Mouse (Mus musculus) ES-E14 (cell line): Measurements from ENCODE around the gene Dcdc2a. TPM values are rescaled to one million over a fixed set of nuclear protein-coding genes. Genes with fewer than 3 reads are reported as not detected.

ENCODE experiments used
- DNase-seq: peaks from one replicate; pipeline ENCODE4 v3.0.0-alpha.2; 2013; ENCODE audit warnings: low read depth, low spot score
- H3K27ac ChIP-seq: 2 replicates; pipeline ENCODE4 v1.5.1; 2012; ENCODE audit warnings: low read depth, mild to moderate bottlenecking, low read length, moderate library complexity, mixed read lengths; ENCODE audit not compliant: poor library complexity, insufficient read depth, severe bottlenecking
- H3K36me3 ChIP-seq: 2 replicates; pipeline ENCODE4 v1.6.1; 2012; ENCODE audit warnings: mild to moderate bottlenecking, low read length, moderate library complexity, mixed read lengths; ENCODE audit not compliant: control insufficient read depth, poor library complexity, insufficient read depth, severe bottlenecking
- H3K4me1 ChIP-seq, 2 experiments: fragments of 150-350 bp in 1 of 2; sonication (generic) in 1 of 2; 2 replicates each; pipeline ENCODE4 v1.6.1; 2012; ENCODE audit warnings: low read length in 2 of 2, mild to moderate bottlenecking in 1 of 2, mixed read lengths in 1 of 2; ENCODE audit not compliant: control insufficient read depth in 2 of 2, insufficient read depth in 2 of 2, poor library complexity in 1 of 2
- H3K4me3 ChIP-seq, 2 experiments: fragments of 150-350 bp in 1 of 2; sonication (generic) in 1 of 2; 2 replicates each; pipeline ENCODE4 v1.5.1; 2012; ENCODE audit warnings: low read length in 2 of 2, low read depth in 1 of 2, mild to moderate bottlenecking in 1 of 2, mixed read lengths in 1 of 2; ENCODE audit not compliant: insufficient read depth in 1 of 2, poor library complexity in 1 of 2, severe bottlenecking in 1 of 2
- H3K9ac ChIP-seq: 2 replicates; pipeline ENCODE4 v1.6.1; 2012; ENCODE audit warnings: low read depth, mild to moderate bottlenecking, low read length, mixed read lengths; ENCODE audit not compliant: poor library complexity, insufficient read depth, severe bottlenecking
- H3K9me3 ChIP-seq: fragments of 150-350 bp; sonication (generic); 2 replicates; pipeline ENCODE4 v1.6.1; 2012; ENCODE audit warnings: low read depth, mild to moderate bottlenecking, low read length; ENCODE audit not compliant: control insufficient read depth, insufficient read depth
- CHD2 ChIP-seq: IDR thresholded peaks from 2 replicates; pipeline ENCODE4 v1.6.1; 2014; ENCODE audit warnings: mild to moderate bottlenecking, low read depth, low read length, inconsistent platforms
- HCFC1 ChIP-seq: IDR thresholded peaks from 2 replicates; pipeline ENCODE4 v1.6.1; 2012; ENCODE audit warnings: low read length, inconsistent platforms, borderline replicate concordance; ENCODE audit not compliant: insufficient read depth
- MAFK ChIP-seq: IDR thresholded peaks from 2 replicates; pipeline ENCODE4 v1.6.1; 2014; ENCODE audit warnings: mild to moderate bottlenecking, low read depth, low read length, inconsistent platforms; ENCODE audit not compliant: insufficient read depth
- ZC3H11A ChIP-seq: IDR thresholded peaks from 2 replicates; pipeline ENCODE4 v1.6.1; 2012; ENCODE audit warnings: low read depth, mild to moderate bottlenecking, inconsistent platforms, low read length, borderline replicate concordance
- ZNF384 ChIP-seq: IDR thresholded peaks from 2 replicates; pipeline ENCODE4 v1.6.1; 2012; ENCODE audit warnings: low read depth, low read length, inconsistent platforms
- in situ Hi-C, 2 experiments: fragments of 600-800 bp; cut with MboI; formaldehyde crosslinking; loops; one replicate each; pipeline ENCODE4 v1.15.1; 2025; ENCODE audit warnings: low sequenced_read_pairs in 2 of 2, inconsistent platforms in 1 of 2; ENCODE audit not compliant: unreplicated experiment in 2 of 2
- total RNA-seq: library from RNA; depleted of rRNA; stranded (reverse); fragments of 300-350 nt; gene quantifications from 2 replicates; pipeline ENCODE4 v1.2.3, GENCODE M21; 2012

Gene Dcdc2a
- total RNA-seq, 1 experiment: 0.67 TPM

- in situ Hi-C loops: no loop called here
- H3K36me3 ChIP-seq: no peaks in the 10 kb centered on the region
- TF ChIP-seq MAFK: no peak
- no peak for TF ChIP-seq ZNF384
- TF ChIP-seq ZC3H11A: no peak
- no peak overlapping the region for H3K27ac ChIP-seq
- no peak overlapping the region for H3K4me3 ChIP-seq
- no peak overlapping the region for H3K9ac ChIP-seq
- H3K4me1 ChIP-seq: no peaks in the 10 kb centered on the region; a peak in 1 of 4 replicates
- no peaks in the 10 kb centered on the region for H3K9me3 ChIP-seq
- DNase-seq: no peak
Observed at GRCm38 (mm10) chr13:25150861-25151260, 95.1 kb downstream of the Dcdc2a start.

GRCm38 (mm10) chr13:25159917-25160316, 104.1 kb downstream of the Dcdc2a start:
- in situ Hi-C loops: no loop called here
- TF ChIP-seq MAFK: no peak
- TF ChIP-seq CHD2: no peak
- no peak for TF ChIP-seq HCFC1
- TF ChIP-seq ZC3H11A: no peak
- Histone ChIP-seq H3K4me1 (no peaks in the 10 kb centered on the region), H3K9ac (no peak overlapping the region), H3K4me3 (no peak overlapping the region), H3K36me3 (no peaks in the 10 kb centered on the region), H3K9me3 (no peaks in the 10 kb centered on the region), H3K27ac (no peak overlapping the region)
- no peak for DNase-seq

GRCm38 (mm10) chr13:25160804-25161203, 105.0 kb downstream of the Dcdc2a start:
- Histone ChIP-seq H3K4me1 (no peaks in the 10 kb centered on the region), H3K9me3 (no peaks in the 10 kb centered on the region), H3K4me3 (no peak overlapping the region), H3K27ac (no peak overlapping the region), H3K9ac (no peak overlapping the region), H3K36me3 (no peaks in the 10 kb centered on the region)
- DNase-seq: no peak
- TF ChIP-seq MAFK (no peak), CHD2 (no peak), ZNF384 (no peak), ZC3H11A (no peak), HCFC1 (no peak)
- in situ Hi-C loops: no loop called here

DNA sequence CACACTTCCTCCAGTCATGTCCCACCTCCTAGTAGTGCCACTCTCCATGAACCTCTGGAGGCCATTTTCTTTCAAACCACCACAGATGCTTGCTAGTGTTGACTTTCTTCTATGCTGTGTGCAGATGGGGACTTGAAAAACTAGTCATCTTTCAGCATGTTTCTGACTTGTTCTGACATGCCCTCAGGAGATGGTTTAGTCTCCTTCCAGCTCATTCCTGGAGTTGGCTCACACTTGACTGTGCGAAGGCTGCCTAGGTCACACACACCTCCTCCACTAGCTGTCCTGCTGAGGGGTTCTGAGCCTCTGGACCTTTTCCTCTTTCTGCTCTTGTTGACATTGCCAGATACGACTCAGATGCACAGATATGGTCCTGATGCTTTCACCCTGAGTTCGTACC, 106.8 kb downstream of the Dcdc2a start:
- H3K9me3 ChIP-seq: no peaks in the 10 kb centered on the region
- H3K36me3 ChIP-seq: no peaks in the 10 kb centered on the region
- no peaks in the 10 kb centered on the region for H3K4me1 ChIP-seq
- DNase-seq: no peak
- no peak overlapping the region for H3K27ac ChIP-seq
- in situ Hi-C loops: no loop called here
- TF ChIP-seq HCFC1 (no peak), CHD2 (no peak)
- H3K4me3 ChIP-seq: no peak overlapping the region
- H3K9ac ChIP-seq: no peak overlapping the region

DNA sequence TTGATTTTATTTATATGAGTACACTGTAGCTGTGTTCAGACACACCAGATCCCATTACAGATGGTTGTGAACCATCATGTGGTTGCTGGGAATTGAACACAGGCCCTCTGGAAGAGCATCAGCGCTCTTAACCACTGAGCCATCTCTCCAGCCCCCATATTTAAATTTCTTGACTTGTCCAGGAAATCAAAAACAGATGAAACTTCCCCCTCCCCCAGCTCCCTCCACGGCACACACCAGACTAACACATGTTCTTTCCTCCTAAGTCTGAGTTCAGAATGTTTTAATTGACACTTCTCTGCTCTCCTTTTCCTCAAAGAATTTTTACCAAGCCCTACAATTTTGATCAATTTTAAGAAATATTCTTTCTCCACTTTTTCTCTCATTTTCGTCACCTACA, 113.1 kb downstream of the Dcdc2a start:
- in situ Hi-C loops: no loop called here
- H3K9me3 ChIP-seq: no peaks in the 10 kb centered on the region
- no peaks in the 10 kb centered on the region for H3K4me1 ChIP-seq
- H3K36me3 ChIP-seq: no peaks in the 10 kb centered on the region
- no peak for TF ChIP-seq ZNF384
- no peak for TF ChIP-seq CHD2
- no peak for TF ChIP-seq ZC3H11A
- no peak for TF ChIP-seq MAFK
- no peak for TF ChIP-seq HCFC1
- H3K27ac ChIP-seq: no peak overlapping the region
- no peak overlapping the region for H3K9ac ChIP-seq
- DNase-seq: no peak
- no peak overlapping the region for H3K4me3 ChIP-seq
